Mouse (Mus musculus) bone marrow macrophage, adult 2 months (primary cell): ENCODE data around the gene Pde11a. TPM values are rescaled to one million over a fixed set of nuclear protein-coding genes. Genes with fewer than 3 reads are reported as not detected.

ENCODE experiments used
- H3K27ac ChIP-seq: 2 replicates; pipeline ENCODE4 v1.5.1; 2012; ENCODE audit warnings: low read depth, low read length; ENCODE audit not compliant: insufficient read depth
- H3K4me1 ChIP-seq: 2 replicates; pipeline ENCODE4 v1.6.1; 2012; ENCODE audit warnings: low read length; ENCODE audit not compliant: control insufficient read depth, insufficient read depth
- H3K4me3 ChIP-seq: 2 replicates; pipeline ENCODE4 v1.5.1; 2012; ENCODE audit warnings: mild to moderate bottlenecking, low read length, moderate library complexity; ENCODE audit not compliant: insufficient read depth
- CTCF ChIP-seq: IDR thresholded peaks from 2 replicates; pipeline ENCODE4 v1.5.1; 2012; ENCODE audit warnings: low read depth, mild to moderate bottlenecking, low read length, moderate library complexity
- POLR2A ChIP-seq: IDR thresholded peaks from 2 replicates; pipeline ENCODE4 v1.6.1; 2012; ENCODE audit warnings: mild to moderate bottlenecking, low read depth, low read length, borderline replicate concordance
- polyA plus RNA-seq: library from polyadenylated mRNA; stranded (reverse); fragments of >200 nt; gene quantifications from 2 replicates; pipeline ENCODE4 v1.2.4, GENCODE M21; 2012; ENCODE audit not compliant: missing spikeins, insufficient read depth, insufficient read length

Pde11a gene
- polyA plus RNA-seq, 1 experiment: not detected

DNA sequence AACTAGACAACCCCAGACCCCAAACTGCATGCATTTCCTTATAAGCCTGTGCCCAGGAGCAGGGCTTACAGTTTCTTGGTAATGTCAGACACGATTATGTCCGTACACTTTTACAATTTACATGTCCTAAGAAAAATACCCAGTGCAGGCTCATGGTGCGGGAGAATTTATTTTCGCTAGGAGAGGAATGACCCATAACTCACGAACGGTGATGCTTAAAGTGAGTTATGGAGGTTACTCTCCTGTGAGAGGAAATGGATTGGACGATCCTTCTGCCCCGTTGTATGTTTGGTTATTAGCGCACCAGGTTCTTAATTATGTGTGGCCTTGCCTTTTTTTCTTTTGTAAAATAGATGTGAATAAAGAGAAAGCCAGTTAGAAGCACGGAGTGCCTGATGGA lies 270.4 kb downstream of the Pde11a start:
- H3K4me3 ChIP-seq: no peak overlapping the region
- H3K4me1 ChIP-seq: peaks cover 9% of the 10 kb centered on the region
- TF ChIP-seq POLR2A (no peak), CTCF (no peak)
- H3K27ac ChIP-seq: no peak overlapping the region

DNA sequence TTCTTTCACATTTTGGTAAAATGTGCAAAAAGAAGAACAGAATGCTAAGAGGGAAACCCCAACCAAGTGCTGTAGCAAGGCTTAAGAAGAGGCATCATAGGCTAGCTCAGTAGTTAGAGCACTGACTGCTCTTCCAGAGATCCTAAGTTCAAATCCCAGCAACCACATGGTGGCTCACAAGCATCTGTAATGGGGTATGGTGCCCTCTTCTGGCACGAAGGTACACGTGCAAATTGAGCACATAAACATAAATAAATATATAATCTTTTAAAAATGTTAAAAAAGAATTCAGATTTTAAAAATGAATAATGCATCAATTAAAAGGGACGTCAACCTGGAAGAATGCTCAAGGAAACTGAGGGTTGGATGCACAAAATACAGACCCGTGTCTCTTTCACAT lies 271.4 kb downstream of the Pde11a start:
- H3K4me3 ChIP-seq: no peak overlapping the region
- TF ChIP-seq POLR2A (no peak), CTCF (no peak)
- H3K27ac ChIP-seq: no peak overlapping the region
- peaks cover 9% of the 10 kb centered on the region for H3K4me1 ChIP-seq

DNA sequence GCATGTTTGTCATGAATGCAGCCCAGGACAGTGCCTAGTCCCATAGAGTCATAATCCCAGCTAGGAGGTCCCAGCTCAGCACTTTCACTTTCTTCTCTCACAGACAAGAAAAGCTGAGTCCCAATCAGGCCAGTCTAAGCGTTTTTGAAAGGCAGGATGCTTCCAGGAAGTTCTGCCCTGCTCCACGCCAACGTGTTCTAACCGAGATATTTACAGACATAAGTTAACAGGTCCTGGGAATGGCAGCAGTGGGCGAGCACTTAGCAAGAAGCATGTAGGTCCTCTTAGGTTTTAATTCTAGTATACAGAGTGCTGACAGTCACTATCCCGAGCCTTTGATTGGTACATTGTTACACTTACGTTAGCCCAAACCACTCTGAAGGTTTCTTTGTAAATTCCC lies 273.3 kb downstream of the Pde11a start:
- TF ChIP-seq POLR2A: no peak
- TF ChIP-seq CTCF: no peak
- H3K4me3 ChIP-seq: no peak overlapping the region
- no peak overlapping the region for H3K27ac ChIP-seq
- peaks cover 6% of the 10 kb centered on the region for H3K4me1 ChIP-seq

DNA sequence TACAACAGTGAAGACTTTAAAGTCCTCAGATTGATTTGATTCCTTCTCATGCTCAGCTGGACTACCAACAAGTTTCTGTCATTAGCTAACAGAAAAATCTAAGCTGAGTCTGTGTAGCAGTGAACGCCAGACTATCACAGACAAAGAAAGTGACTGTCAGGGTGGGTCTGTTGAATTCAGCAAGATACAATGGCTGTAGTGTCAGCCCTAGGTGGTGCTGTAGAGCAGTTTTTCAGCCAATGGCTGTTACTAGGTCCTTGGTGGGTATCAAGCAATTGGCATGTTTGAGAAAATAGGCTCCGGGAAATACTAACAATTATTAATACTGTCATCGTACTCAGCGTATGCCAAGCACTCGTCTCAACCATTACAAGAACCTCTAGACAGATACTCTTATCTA lies 274.5 kb downstream of the Pde11a start:
- Histone ChIP-seq H3K4me1 (peaks cover 2% of the 10 kb centered on the region), H3K27ac (no peak overlapping the region), H3K4me3 (no peak overlapping the region)
- no peak for TF ChIP-seq POLR2A
- TF ChIP-seq CTCF: no peak

DNA sequence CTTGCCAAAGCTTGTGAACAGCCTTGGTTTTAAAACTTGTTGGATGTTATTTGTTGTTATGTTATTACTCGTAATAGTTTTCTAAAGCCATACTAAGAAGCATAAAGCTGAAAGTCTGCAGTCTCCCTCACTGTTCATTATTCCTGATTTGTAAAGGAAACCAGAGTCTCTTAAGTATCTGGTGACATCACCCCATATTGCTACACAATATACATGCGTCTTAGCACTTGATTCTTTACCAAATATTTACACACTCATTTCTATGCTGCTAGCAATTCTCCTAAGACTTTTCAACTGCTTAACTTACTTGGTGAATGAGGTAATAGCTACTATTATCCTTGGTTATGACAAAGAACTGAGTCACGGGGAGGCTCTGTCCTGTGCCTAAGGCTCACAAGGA lies 278.4 kb downstream of the Pde11a start:
- no peak overlapping the region for H3K4me3 ChIP-seq
- H3K27ac ChIP-seq: no peak overlapping the region
- TF ChIP-seq CTCF (no peak), POLR2A (no peak)
- no peaks in the 10 kb centered on the region for H3K4me1 ChIP-seq

DNA sequence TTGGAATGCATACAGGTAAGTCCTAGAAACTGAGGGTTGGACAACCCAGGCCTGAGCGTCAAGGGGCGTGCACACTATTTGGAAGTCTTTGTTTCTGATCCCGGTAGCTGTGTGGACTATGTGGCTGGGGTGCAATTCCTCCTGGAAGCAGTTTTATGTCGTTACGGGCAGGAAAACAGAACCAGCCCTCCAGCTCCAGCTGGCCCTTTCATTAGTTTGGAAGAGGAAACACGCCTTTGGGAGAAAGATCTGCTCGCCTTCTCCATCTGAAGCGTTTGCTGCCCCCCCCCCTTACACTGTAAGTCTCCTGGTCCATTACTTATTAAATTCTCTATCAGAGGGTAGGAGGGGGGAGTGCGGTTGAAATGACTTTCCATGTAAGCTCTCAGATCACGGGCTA lies 279.0 kb downstream of the Pde11a start:
- H3K4me3 ChIP-seq: no peak overlapping the region
- TF ChIP-seq CTCF (no peak), POLR2A (no peak)
- no peak overlapping the region for H3K27ac ChIP-seq
- no peaks in the 10 kb centered on the region for H3K4me1 ChIP-seq

DNA sequence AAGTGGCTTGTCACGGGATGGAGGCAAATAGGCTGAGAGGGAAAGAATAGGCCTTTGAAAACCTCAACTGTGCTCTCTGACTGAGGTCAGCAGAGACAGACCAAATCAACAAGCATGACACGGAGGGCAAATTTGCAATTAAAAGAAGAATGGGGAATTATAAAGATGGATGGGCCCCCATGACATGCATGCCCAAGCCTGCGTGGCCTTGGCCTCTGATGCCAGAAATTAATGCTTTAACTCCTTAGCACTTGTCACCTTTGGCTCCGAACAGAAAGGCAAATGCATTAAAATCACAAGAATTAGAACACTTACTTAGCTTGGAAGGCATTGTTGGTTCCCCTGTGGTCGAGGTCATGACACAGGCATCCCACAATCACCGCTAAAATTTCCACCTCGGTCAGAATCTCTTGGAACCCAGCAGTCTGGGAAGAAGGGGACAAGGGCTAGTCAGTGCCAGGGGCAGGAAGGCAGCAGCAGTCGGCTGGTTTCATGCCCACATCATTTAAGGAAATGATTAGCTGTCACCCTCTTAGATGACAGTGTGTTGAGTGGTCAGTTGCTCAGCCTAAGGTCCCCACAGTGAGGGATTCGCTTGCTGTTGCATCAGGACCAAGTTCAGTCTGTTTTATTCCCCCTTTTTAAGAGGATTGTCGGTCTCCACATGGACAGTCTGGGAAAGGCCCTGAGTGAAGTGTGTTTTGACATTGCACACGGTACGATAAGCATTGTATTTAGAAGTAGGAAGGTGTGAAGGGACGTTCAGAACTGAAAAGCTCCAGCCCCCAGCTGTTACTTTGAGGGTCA lies 279.7 kb downstream of the Pde11a start:
- no peaks in the 10 kb centered on the region for H3K4me1 ChIP-seq
- no peak overlapping the region for H3K4me3 ChIP-seq
- no peak overlapping the region for H3K27ac ChIP-seq
- TF ChIP-seq POLR2A (no peak), CTCF (no peak)

- H3K27ac ChIP-seq: no peak overlapping the region
- no peak for TF ChIP-seq CTCF
- no peaks in the 10 kb centered on the region for H3K4me1 ChIP-seq
- H3K4me3 ChIP-seq: no peak overlapping the region
Observed at GRCm38 (mm10) chr2:76057555-76057954, 281.0 kb downstream of the Pde11a start.

DNA sequence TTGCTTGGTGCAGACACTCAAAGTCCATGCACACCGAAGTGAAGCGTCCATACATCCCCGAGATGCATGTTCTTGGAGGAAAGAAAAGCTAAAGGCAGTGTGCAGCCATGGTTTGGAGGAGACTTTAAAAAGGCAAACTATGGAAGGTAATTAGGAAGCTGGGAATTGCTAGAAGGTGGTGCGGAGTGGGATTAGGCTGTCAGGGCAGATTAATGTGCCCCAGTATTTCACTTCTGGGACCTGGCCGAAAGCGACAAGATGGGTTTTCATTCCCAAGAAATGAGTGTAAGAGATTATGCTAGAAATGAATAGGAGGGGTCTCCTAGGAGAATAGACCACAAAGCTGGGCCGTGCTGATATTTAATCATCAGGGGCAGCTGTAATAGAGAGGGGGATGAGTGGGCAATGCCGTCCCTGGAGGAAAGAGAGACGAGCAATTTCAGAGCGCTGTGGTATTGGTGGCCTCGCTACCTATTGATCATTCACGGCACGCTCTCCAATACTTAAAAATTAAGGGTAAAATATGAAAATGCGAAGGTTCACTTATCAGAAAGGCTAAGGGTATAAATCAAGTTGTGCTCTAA lies 284.7 kb downstream of the Pde11a start:
- Histone ChIP-seq H3K27ac (no peak overlapping the region), H3K4me3 (no peak overlapping the region), H3K4me1 (no peaks in the 10 kb centered on the region)
- TF ChIP-seq POLR2A (no peak), CTCF (no peak)

GRCm38 (mm10) chr2:76052897-76053505 lies 285.6 kb downstream of the Pde11a start:
- TF ChIP-seq CTCF (no peak), POLR2A (no peak)
- no peak overlapping the region for H3K27ac ChIP-seq
- no peaks in the 10 kb centered on the region for H3K4me1 ChIP-seq
- H3K4me3 ChIP-seq: no peak overlapping the region

GRCm38 (mm10) chr2:76051385-76051784 lies 287.2 kb downstream of the Pde11a start:
- Histone ChIP-seq H3K4me1 (no peaks in the 10 kb centered on the region), H3K4me3 (no peak overlapping the region), H3K27ac (no peak overlapping the region)
- TF ChIP-seq POLR2A: no peak
- TF ChIP-seq CTCF: no peak
